Mouse (Mus musculus) lung, embryonic 16.5 days (tissue): ENCODE measurements at regions not wholly inside any gene's neighbourhood (a gene's known extent, or its start where the extent isn't known, plus 50 kb on each side); places are given as distances from the start of the nearest gene placed in this dataset.

ENCODE experiments used
- ATAC-seq: fragments of 200-750 bp; cut with Nextera tagmentation; 2 replicates; pipeline ENCODE4 v1.8.0; 2017; ENCODE audit warnings: low read depth, mild to moderate bottlenecking, moderate library complexity
- H3K27ac ChIP-seq: fragments of 300-500 bp; sonication (generic); 2 replicates; pipeline ENCODE4 v1.5.1; 2014; ENCODE audit warnings: mild to moderate bottlenecking, control low read depth, low read length
- H3K27me3 ChIP-seq: fragments of 300-500 bp; sonication (generic); 2 replicates; pipeline ENCODE4 v1.6.1; 2014; ENCODE audit warnings: low read depth, low read length, mixed read lengths; ENCODE audit not compliant: control insufficient read depth, insufficient read depth
- H3K36me3 ChIP-seq: fragments of 300-500 bp; sonication (generic); 2 replicates; pipeline ENCODE4 v1.6.1; 2014; ENCODE audit warnings: low read length; ENCODE audit not compliant: control insufficient read depth, insufficient read depth
- H3K4me1 ChIP-seq: fragments of 300-500 bp; sonication (generic); replicated peaks from 2 replicates; pipeline ENCODE4 v1.6.1; 2014; ENCODE audit warnings: low read length, mixed read lengths; ENCODE audit not compliant: control insufficient read depth, insufficient read depth
- H3K4me2 ChIP-seq: fragments of 300-500 bp; sonication (generic); 2 replicates; pipeline ENCODE4 v1.6.1; 2014; ENCODE audit warnings: low read depth, low read length, control low read depth
- H3K4me3 ChIP-seq: fragments of 300-500 bp; sonication (generic); 2 replicates; pipeline ENCODE4 v1.5.1; 2014; ENCODE audit warnings: mild to moderate bottlenecking, low read length, control low read depth
- H3K9ac ChIP-seq: fragments of 300-500 bp; sonication (generic); 2 replicates; pipeline ENCODE4 v1.6.1; 2014; ENCODE audit warnings: low read length, control low read depth
- H3K9me3 ChIP-seq: fragments of 300-500 bp; sonication (generic); 2 replicates; pipeline ENCODE4 v1.6.1; 2016; ENCODE audit warnings: low read length; ENCODE audit not compliant: control insufficient read depth
- WGBS: fragments of 180-500 bp; shearing (Covaris S2); extraction: QIAGEN DNeasy Blood & Tissue Kit; methylation state at CpG from one replicate; pipeline ENCODE4 v1.1.7; 2014; 5-methylcytosine and 5-hydroxymethylcytosine counted together

- no peak overlapping the region for H3K4me3 ChIP-seq
- H3K27ac ChIP-seq: no peak overlapping the region
- no peak overlapping the region for H3K9ac ChIP-seq
- no peaks in the 10 kb centered on the region for H3K36me3 ChIP-seq
- no peaks in the 10 kb centered on the region for H3K27me3 ChIP-seq
- no peak for ATAC-seq
- H3K4me2 ChIP-seq: no peak overlapping the region
- no peaks in the 10 kb centered on the region for H3K4me1 ChIP-seq
- WGBS: 67% methylated on average over 8 of the region's 8 CpGs
- H3K9me3 ChIP-seq: no peaks in the 10 kb centered on the region
These were observed 627.7 kb downstream of the Tmem114 start for GRCm38 (mm10) chr16:7797176-7797786.

GRCm38 (mm10) chr16:7795561-7795960 lies 629.4 kb downstream of the Tmem114 start:
- H3K4me3 ChIP-seq: no peak overlapping the region
- H3K27ac ChIP-seq: no peak overlapping the region
- WGBS: 48% methylated on average over 3 of the region's 3 CpGs
- no peak overlapping the region for H3K4me2 ChIP-seq
- H3K9me3 ChIP-seq: no peaks in the 10 kb centered on the region
- no peaks in the 10 kb centered on the region for H3K36me3 ChIP-seq
- H3K27me3 ChIP-seq: no peaks in the 10 kb centered on the region
- no peak overlapping the region for H3K9ac ChIP-seq
- no peak for ATAC-seq
- no peaks in the 10 kb centered on the region for H3K4me1 ChIP-seq

GRCm38 (mm10) chr16:7792521-7792920 lies 632.4 kb downstream of the Tmem114 start:
- ATAC-seq: no peak
- no peaks in the 10 kb centered on the region for H3K9me3 ChIP-seq
- no peak overlapping the region for H3K4me3 ChIP-seq
- H3K9ac ChIP-seq: no peak overlapping the region
- no peak overlapping the region for H3K4me2 ChIP-seq
- H3K4me1 ChIP-seq: no peaks in the 10 kb centered on the region
- no peaks in the 10 kb centered on the region for H3K27me3 ChIP-seq
- H3K27ac ChIP-seq: no peak overlapping the region
- no peaks in the 10 kb centered on the region for H3K36me3 ChIP-seq
- 85% methylated on average over 3 of the region's 3 CpGs for WGBS

GRCm38 (mm10) chr16:7790260-7790659 lies 634.7 kb downstream of the Tmem114 start:
- H3K27me3 ChIP-seq: no peaks in the 10 kb centered on the region
- no peaks in the 10 kb centered on the region for H3K4me1 ChIP-seq
- no peak for ATAC-seq
- no peak overlapping the region for H3K27ac ChIP-seq
- no peaks in the 10 kb centered on the region for H3K9me3 ChIP-seq
- no peak overlapping the region for H3K4me3 ChIP-seq
- H3K36me3 ChIP-seq: no peaks in the 10 kb centered on the region
- 69% methylated on average over 4 of the region's 4 CpGs for WGBS
- no peak overlapping the region for H3K4me2 ChIP-seq
- H3K9ac ChIP-seq: no peak overlapping the region

DNA sequence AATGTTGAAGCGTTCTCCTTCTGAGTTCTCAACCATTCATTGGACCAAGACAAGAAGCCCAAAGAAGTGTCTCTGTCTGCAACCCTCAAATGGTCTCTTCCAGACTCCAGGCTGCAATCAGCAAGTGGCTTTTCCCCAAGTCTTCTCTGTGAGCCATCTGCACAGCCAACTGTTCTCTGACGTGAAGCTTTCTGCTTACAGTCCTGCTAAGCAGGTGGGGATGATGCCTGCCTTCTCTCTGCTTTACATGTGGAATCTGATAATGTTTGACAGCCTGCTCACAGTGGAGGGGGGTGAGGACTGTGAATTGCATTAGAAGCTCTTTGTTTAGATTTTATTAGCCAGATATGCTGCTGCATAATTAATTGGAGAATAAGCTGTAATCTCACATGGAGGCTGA lies 636.7 kb downstream of the Tmem114 start:
- ATAC-seq: no peak
- Histone ChIP-seq H3K9me3 (no peaks in the 10 kb centered on the region), H3K27me3 (no peaks in the 10 kb centered on the region), H3K9ac (no peak overlapping the region), H3K4me3 (no peak overlapping the region), H3K36me3 (no peaks in the 10 kb centered on the region), H3K27ac (no peak overlapping the region), H3K4me2 (no peak overlapping the region), H3K4me1 (no peaks in the 10 kb centered on the region)
- WGBS: 62% methylated on average over 2 of the region's 2 CpGs

- WGBS: 79% methylated on average over 2 of the region's 2 CpGs
- Histone ChIP-seq H3K27ac (no peak overlapping the region), H3K36me3 (no peaks in the 10 kb centered on the region), H3K9me3 (no peaks in the 10 kb centered on the region), H3K4me3 (no peak overlapping the region), H3K9ac (no peak overlapping the region), H3K4me1 (no peaks in the 10 kb centered on the region), H3K4me2 (no peak overlapping the region), H3K27me3 (no peaks in the 10 kb centered on the region)
- ATAC-seq: no peak
These were observed 643.4 kb downstream of the Tmem114 start for GRCm38 (mm10) chr16:7781506-7781905.

DNA sequence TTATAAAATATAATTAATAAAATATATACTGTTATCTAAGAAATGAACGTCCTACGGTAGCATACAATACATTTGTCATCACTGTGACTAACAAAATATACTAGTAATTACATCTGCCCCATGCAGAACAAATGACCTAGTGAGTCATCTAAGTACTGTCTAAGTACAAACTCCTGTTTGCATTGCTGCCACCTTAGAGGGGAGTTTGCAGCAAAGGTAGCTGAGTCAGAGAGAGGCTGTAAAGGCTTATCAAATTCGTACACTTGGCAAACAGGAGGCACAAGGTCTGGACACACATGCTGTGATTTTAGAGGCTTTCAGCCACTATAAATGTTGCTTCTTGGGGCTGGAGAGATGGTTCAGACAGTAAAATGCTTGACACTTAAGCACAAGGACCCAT lies 649.3 kb downstream of the Tmem114 start:
- Histone ChIP-seq H3K9me3 (no peaks in the 10 kb centered on the region), H3K4me2 (no peak overlapping the region), H3K4me3 (no peak overlapping the region), H3K27ac (no peak overlapping the region), H3K36me3 (no peaks in the 10 kb centered on the region), H3K27me3 (no peaks in the 10 kb centered on the region), H3K4me1 (no peaks in the 10 kb centered on the region), H3K9ac (no peak overlapping the region)
- 65% methylated on average over 3 of the region's 3 CpGs for WGBS
- no peak for ATAC-seq

GRCm38 (mm10) chr16:7768433-7768832 lies 656.5 kb downstream of the Tmem114 start:
- H3K4me2 ChIP-seq: no peak overlapping the region
- H3K9me3 ChIP-seq: no peaks in the 10 kb centered on the region
- WGBS: 50% methylated on average over 1 of the region's 1 CpGs
- no peaks in the 10 kb centered on the region for H3K36me3 ChIP-seq
- H3K9ac ChIP-seq: no peak overlapping the region
- no peak overlapping the region for H3K4me3 ChIP-seq
- no peak for ATAC-seq
- no peak overlapping the region for H3K27ac ChIP-seq
- no peaks in the 10 kb centered on the region for H3K27me3 ChIP-seq
- H3K4me1 ChIP-seq: no peaks in the 10 kb centered on the region

DNA sequence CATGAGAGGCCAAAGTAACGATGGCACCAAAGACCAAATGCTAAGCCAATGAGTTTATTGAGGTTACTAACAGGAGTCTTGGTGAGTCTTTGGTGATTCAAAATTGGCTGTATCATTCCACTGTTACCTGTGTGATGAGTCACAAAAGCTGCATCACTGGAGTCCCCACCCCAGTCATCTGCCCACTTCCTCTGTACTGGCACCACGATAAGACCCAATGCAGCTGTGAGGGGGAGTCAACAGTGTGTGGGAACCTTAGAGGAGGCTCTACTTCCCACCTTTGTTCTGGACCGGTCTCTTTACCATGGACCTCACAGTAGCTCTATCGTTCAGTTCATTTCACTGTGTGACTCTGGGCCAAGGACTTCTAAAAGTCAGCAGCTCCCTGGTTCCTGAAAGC lies 657.2 kb downstream of the Tmem114 start:
- Histone ChIP-seq H3K9me3 (no peaks in the 10 kb centered on the region), H3K27me3 (no peaks in the 10 kb centered on the region), H3K27ac (no peak overlapping the region), H3K9ac (no peak overlapping the region), H3K4me2 (no peak overlapping the region), H3K36me3 (no peaks in the 10 kb centered on the region), H3K4me1 (no peaks in the 10 kb centered on the region), H3K4me3 (no peak overlapping the region)
- no peak for ATAC-seq
- 76% methylated on average over 4 of the region's 4 CpGs for WGBS

DNA sequence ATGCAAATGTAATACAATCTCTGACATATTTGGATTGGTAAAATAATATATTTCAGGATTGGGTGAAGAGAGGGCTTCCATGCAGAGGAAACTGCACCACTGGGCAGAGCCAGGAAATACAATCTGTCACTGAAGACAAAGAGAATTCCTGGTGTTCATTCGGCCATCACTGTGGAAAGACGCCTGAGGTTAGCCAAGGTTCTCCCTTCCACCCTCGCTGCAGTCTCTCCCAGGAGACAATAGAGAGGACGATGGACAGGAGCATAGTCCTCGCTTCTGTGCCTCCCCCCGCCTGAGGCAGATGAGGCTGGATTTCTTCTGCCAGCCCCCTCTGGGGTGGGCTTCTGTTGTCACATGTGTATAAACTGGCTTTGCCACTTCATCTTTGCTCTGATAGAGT lies 660.6 kb downstream of the Tmem114 start:
- H3K9ac ChIP-seq: no peak overlapping the region
- 44% methylated on average over 6 of the region's 6 CpGs for WGBS
- no peaks in the 10 kb centered on the region for H3K9me3 ChIP-seq
- H3K4me1 ChIP-seq: no peaks in the 10 kb centered on the region
- H3K27ac ChIP-seq: no peak overlapping the region
- no peak overlapping the region for H3K4me3 ChIP-seq
- H3K4me2 ChIP-seq: no peak overlapping the region
- ATAC-seq: no peak
- H3K36me3 ChIP-seq: no peaks in the 10 kb centered on the region
- no peaks in the 10 kb centered on the region for H3K27me3 ChIP-seq
